Mouse (Mus musculus) stomach, embryonic 16.5 days (tissue): Measurements from ENCODE around the gene Boll. TPM values are rescaled to one million over a fixed set of nuclear protein-coding genes. Genes with fewer than 3 reads are reported as not detected.

Source experiments
- ATAC-seq: fragments of 200-750 bp; cut with Nextera tagmentation; 2 replicates; pipeline ENCODE4 v1.8.0; 2017; ENCODE audit warnings: moderate number of reproducible peaks, moderate TSS enrichment; ENCODE audit not compliant: insufficient read depth, low FRiP score
- H3K27ac ChIP-seq: fragments of 300-500 bp; sonication (generic); 2 replicates; pipeline ENCODE4 v1.5.1; 2014; ENCODE audit warnings: low read length
- H3K27me3 ChIP-seq: fragments of 300-500 bp; sonication (generic); 2 replicates; pipeline ENCODE4 v1.6.1; 2014; ENCODE audit warnings: low read length, control low read depth, mixed read lengths; ENCODE audit not compliant: control insufficient read depth, insufficient read depth
- H3K36me3 ChIP-seq: fragments of 300-500 bp; sonication (generic); 2 replicates; pipeline ENCODE4 v1.6.1; 2014; ENCODE audit warnings: low read length; ENCODE audit not compliant: control insufficient read depth, insufficient read depth
- H3K4me1 ChIP-seq: fragments of 300-500 bp; sonication (generic); 2 replicates; pipeline ENCODE4 v1.6.1; 2014; ENCODE audit warnings: low read length, control low read depth, mixed read lengths; ENCODE audit not compliant: control insufficient read depth, insufficient read depth
- H3K4me2 ChIP-seq: fragments of 300-500 bp; sonication (generic); 2 replicates; pipeline ENCODE4 v1.6.1; 2014; ENCODE audit warnings: low read depth, low read length, mixed read lengths
- H3K4me3 ChIP-seq: fragments of 300-500 bp; sonication (generic); replicated peaks from 2 replicates; pipeline ENCODE4 v1.5.1; 2014; ENCODE audit warnings: mild to moderate bottlenecking, low read length
- H3K9ac ChIP-seq: fragments of 300-500 bp; sonication (generic); 2 replicates; pipeline ENCODE4 v1.6.1; 2014; ENCODE audit warnings: low read length
- H3K9me3 ChIP-seq: fragments of 300-500 bp; sonication (generic); replicated peaks from 2 replicates; pipeline ENCODE4 v1.6.1; 2016; ENCODE audit warnings: low read length, control low read depth; ENCODE audit not compliant: control insufficient read depth
- WGBS: fragments of 180-500 bp; shearing (Covaris S2); extraction: QIAGEN DNeasy Blood & Tissue Kit; methylation state at CpG from one replicate; pipeline ENCODE4 v1.1.7; 2014; 5-methylcytosine and 5-hydroxymethylcytosine counted together
- polyA plus RNA-seq: library from polyadenylated mRNA; unstranded; fragments of >200 nt; fragmentation: Nextera tagmentation; extraction: Ambion mirVana; gene quantifications from 2 replicates; pipeline ENCODE4 v1.2.1, GENCODE M21; 2015

Boll gene
- polyA plus RNA-seq, 1 experiment from 2014 or later, result 0.43 TPM

DNA sequence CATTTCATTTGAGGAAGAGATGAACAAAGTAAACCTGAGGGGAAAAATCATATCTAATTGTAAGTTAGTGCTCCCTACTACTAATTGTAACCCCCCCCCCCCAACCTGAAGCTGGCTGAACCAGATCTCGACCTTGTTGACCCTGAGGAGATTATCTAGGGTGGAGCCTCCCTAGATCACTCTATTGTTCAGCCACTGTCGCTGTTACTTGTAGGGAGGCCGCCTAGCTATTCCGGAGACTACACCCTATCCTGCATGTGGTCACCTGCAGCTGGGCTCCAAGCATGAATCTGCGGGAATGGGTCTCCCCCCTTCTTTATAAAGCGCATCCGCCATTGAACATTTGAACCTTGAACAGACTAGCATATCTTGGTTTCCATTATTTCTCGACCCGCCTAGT is 84.2 kb downstream of the Boll start:
- H3K27me3 ChIP-seq, result no peaks in the 10 kb centered on the region
- no peak for ATAC-seq
- H3K4me1 ChIP-seq, result no peaks in the 10 kb centered on the region
- no peaks in the 10 kb centered on the region for H3K9me3 ChIP-seq
- no peak overlapping the region for H3K9ac ChIP-seq
- H3K4me3 ChIP-seq, result no peak overlapping the region
- 70% methylated on average over 9 of the region's 9 CpGs for WGBS
- no peak overlapping the region for H3K4me2 ChIP-seq
- no peaks in the 10 kb centered on the region for H3K36me3 ChIP-seq
- no peak overlapping the region for H3K27ac ChIP-seq

DNA sequence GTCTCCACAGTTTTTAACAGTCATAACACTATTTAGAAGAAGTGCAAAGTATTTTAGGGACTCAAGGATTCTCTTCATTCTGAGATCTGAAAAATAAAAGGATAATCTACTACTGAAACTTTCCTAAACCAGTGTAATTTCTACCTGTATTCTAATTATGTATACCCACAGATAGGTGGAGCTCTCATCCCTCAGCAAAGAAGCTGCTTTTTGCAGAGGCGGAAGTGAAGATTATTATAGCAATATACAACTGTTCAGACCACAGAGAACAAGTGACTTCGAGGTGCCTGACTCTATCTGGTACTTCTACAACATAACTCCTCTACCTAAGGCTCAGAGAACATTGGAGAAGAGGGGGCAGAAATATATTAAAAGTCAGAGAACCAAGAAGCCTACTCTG is 97.8 kb downstream of the Boll start:
- H3K9me3 ChIP-seq, result no peaks in the 10 kb centered on the region
- no peak overlapping the region for H3K4me3 ChIP-seq
- no peak overlapping the region for H3K4me2 ChIP-seq
- whole genome bisulfite sequencing, result 67% methylated on average over 2 of the region's 2 CpGs
- no peak overlapping the region for H3K27ac ChIP-seq
- no peak for ATAC-seq
- no peaks in the 10 kb centered on the region for H3K4me1 ChIP-seq
- no peaks in the 10 kb centered on the region for H3K27me3 ChIP-seq
- H3K9ac ChIP-seq, result no peak overlapping the region
- no peaks in the 10 kb centered on the region for H3K36me3 ChIP-seq

DNA sequence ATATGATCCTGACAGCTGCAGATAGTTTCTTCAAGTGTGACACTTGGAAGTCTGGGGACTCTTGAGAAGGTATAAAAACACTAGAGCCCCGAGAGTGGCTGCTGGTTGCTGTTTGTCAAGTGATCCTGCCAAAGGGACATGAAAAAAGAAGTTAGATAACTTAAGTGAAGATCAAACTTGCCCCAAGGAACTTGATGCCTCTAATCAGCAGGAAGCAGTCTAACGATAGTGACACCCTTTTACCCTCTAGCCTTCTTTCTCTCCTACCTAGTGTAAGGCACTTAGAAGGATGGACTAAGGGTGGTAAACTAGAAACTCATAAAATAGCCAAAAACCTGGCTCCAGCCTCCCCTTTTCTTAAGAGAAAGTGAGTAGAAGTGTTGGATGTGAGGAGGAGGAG is 98.9 kb downstream of the Boll start:
- Histone ChIP-seq H3K4me1 (no peaks in the 10 kb centered on the region), H3K9ac (no peak overlapping the region), H3K9me3 (no peaks in the 10 kb centered on the region), H3K4me3 (no peak overlapping the region), H3K4me2 (no peak overlapping the region), H3K36me3 (no peaks in the 10 kb centered on the region), H3K27ac (no peak overlapping the region), H3K27me3 (no peaks in the 10 kb centered on the region)
- ATAC-seq, result no peak
- 32% methylated on average over 2 of the region's 2 CpGs for WGBS

DNA sequence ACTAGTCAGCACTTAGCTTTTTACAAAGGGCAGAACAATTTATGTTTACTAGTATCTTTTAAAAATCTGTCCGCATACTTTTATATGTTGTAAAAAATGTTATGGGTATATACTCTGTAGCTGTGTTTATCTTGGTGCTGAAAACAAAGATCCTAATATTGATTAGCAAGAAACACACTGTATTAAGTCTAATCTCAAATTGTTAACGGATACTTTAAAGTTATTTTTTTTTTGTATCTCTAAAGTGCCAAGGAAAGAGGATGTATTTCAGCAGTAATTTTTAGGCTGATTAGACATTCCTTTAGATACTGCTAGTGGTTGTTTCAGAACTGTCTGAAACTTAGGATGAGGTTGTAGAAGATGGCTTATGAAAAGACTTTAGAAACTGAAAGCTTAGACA is 116.9 kb downstream of the Boll start:
- H3K36me3 ChIP-seq, result no peaks in the 10 kb centered on the region; the same call in 1 of the 2 replicates

DNA sequence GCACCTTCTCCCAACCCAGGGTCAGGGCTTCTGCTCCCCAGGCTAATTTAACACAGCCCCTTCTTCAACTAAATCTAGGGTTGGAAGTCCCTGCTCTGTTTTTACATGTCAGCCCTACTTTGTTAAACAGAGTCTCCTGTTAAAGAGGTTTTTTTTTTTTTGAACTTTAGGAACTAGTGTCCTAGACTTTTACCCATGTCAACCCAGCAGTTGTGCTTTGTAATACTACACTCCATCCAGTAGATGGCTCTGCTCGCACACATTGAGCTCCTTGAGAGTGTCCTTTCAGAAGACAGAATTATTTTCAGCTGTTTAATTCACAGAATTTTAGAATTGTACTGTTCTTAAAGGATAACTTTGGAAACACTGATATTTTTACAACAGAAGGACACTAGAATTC is 124.0 kb downstream of the Boll start:
- no peak overlapping the region for H3K9ac ChIP-seq
- peak overlapping the region; percentile 98 for H3K4me2 ChIP-seq
- 0% methylated on average over 1 of the region's 1 CpGs for WGBS
- no peak overlapping the region for H3K27ac ChIP-seq
- H3K27me3 ChIP-seq, result no peaks in the 10 kb centered on the region
- no peak for ATAC-seq
- peaks cover 21% of the 10 kb centered on the region for H3K4me1 ChIP-seq
- peak overlapping the region; percentile 68 for H3K4me3 ChIP-seq
- H3K9me3 ChIP-seq, result no peaks in the 10 kb centered on the region
- no peaks in the 10 kb centered on the region; the same call in 1 of the 2 replicates for H3K36me3 ChIP-seq

More for the DNA sequence above, 116.9 kb downstream of the Boll start:
- Histone ChIP-seq H3K4me2 (no peak overlapping the region), H3K4me3 (no peak overlapping the region), H3K9ac (no peak overlapping the region), H3K27me3 (no peaks in the 10 kb centered on the region), H3K27ac (no peak overlapping the region), H3K4me1 (peaks cover 3% of the 10 kb centered on the region; the same call in 1 of the 2 replicates), H3K9me3 (no peaks in the 10 kb centered on the region)
- 78% methylated on average over 2 of the region's 2 CpGs for WGBS
- ATAC-seq, result no peak

DNA sequence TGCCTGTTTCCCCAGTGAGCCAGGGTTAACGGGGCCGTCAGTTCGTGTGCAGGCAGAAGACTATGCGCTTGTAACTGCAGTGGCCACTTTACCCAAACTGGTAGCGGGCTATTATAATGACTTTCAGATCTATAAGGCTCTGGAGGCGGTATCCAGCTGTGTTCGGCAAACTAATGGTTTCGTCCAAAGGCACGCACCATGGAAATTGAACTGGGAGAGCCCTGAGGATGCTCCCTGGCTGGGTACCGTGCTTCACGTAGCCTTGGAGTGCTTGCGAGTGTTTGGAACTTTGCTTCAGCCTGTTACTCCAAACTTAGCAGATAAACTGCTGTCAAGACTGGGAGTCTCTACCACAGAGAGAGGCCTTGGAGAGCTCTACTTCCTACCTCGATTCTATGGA is 124.8 kb downstream of the Boll start:
- Histone ChIP-seq H3K4me2 (peak overlapping the region; percentile 98), H3K9me3 (no peaks in the 10 kb centered on the region), H3K27me3 (no peaks in the 10 kb centered on the region), H3K27ac (no peak overlapping the region), H3K9ac (peak overlapping the region; percentile 78), H3K36me3 (no peaks in the 10 kb centered on the region), H3K4me1 (peaks cover 21% of the 10 kb centered on the region), H3K4me3 (peak overlapping the region; percentile 68)
- 33% methylated on average over 13 of the region's 13 CpGs for WGBS
- ATAC-seq, result no peak

DNA sequence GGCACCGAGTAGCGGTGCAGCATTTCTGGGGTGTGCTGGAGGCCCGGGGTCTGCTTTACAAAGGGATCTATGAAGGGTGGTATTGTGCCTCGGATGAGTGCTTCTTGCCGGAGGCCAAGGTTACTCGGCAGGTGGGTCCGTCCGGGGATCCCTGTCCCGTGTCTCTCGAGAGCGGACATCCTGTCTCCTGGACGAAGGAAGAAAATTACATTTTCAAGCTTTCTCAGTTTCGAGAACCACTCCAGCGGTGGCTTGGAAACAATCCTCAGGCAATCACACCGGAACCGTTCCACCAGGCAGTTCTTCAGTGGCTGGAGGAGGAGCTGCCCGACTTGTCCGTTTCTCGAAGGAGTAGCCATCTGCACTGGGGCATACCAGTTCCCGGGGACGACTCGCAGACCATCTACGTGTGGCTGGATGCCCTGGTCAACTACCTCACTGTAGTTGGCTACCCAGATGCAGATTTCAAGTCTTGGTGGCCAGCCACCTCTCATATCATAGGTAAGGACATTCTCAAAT is 125.6 kb downstream of the Boll start:
- Histone ChIP-seq H3K4me1 (peaks cover 21% of the 10 kb centered on the region), H3K27ac (0 out of 2 replicates have a peak overlapping the region, but pooled peaks have one; percentile 77), H3K9me3 (no peaks in the 10 kb centered on the region), H3K9ac (peak overlapping the region; percentile 78), H3K4me2 (peak overlapping the region; percentile 98), H3K27me3 (no peaks in the 10 kb centered on the region), H3K4me3 (peak overlapping the region; percentile 68), H3K36me3 (no peaks in the 10 kb centered on the region)
- ATAC-seq, result no peak; the same call in 1 of the 2 replicates
- WGBS, result under 1% methylated on average over 23 of the region's 23 CpGs

DNA sequence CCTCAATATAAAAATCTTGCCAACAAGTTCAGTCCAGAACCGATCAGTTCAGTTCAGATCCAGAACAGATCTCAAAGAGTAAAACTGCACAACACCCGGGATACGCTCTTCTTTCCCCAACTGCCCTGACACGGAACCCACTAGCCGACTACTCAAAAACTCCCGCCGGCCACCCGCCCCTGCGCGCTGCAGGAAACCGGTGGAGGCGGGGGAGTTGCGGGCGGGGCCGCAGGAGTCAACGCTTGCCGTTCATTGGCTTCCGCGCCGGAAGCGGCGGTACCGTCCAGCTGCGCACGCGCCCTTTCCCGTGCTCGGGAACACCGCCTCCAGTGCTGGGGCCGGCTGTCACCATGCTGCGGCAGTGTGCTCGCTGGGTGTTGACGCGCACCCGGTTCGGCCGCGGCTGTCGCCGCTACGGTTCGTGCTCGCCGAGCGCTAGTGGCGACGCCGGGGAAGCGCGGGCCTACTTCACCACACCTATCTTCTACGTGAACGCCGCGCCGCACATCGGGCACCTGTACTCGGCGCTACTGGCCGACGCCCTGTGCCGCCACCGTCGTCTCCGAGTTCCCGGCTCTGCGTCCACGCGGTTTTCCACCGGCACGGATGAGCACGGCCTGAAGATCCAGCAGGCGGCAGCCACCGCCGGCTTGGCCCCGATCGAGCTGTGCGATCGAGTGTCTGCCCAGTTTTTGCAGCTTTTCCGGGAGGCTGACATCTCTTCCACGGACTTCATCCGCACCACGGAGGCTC is 126.2 kb downstream of the Boll start, which contains the start of gene Mars2:
Mars2 (plus strand) TSS at position 288 of the 753 bp plus-strand sequence.
- peaks cover 21% of the 10 kb centered on the region for H3K4me1 ChIP-seq
- under 1% methylated on average over 82 of the region's 82 CpGs for WGBS
- peak; percentile 99 for ATAC-seq
- H3K9ac ChIP-seq, result peak within 1 kb of the TSS; percentile 78
- H3K36me3 ChIP-seq, result no peaks in the 10 kb centered on the region
- H3K27me3 ChIP-seq, result no peaks in the 10 kb centered on the region
- peak within 1 kb of the TSS; percentile 68 for H3K4me3 ChIP-seq
- H3K27ac ChIP-seq, result peak within 1 kb of the TSS; percentile 77
- H3K9me3 ChIP-seq, result no peaks in the 10 kb centered on the region
- H3K4me2 ChIP-seq, result peak within 1 kb of the TSS; percentile 98

DNA sequence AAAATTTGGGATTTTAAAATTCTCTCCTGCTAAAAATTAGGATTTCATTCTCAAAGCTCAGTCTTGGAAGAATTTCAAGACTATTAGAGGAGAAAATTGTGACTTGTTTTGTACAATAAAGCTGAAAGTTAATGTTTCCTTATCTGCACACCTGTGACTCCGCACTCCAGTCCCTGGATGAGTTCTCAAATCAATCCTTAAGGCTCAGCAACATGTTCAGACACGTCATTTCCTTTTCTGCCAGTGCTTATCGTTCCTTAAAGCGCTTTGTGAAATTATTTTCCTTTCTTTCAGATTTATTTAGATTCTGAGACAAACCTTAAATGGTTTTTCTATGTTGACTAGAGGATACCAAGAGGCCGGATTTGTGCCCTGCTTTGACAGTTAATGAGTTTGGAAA is 126.8 kb downstream of the Boll start:
- H3K4me1 ChIP-seq, result peaks cover 18% of the 10 kb centered on the region
- ATAC-seq, result no peak
- peak overlapping the region; percentile 68 for H3K4me3 ChIP-seq
- 0 out of 2 replicates have a peak overlapping the region, but pooled peaks have one; percentile 42 for H3K27ac ChIP-seq
- peak overlapping the region; percentile 67 for H3K9ac ChIP-seq
- no peaks in the 10 kb centered on the region for H3K27me3 ChIP-seq
- no peaks in the 10 kb centered on the region for H3K36me3 ChIP-seq
- WGBS, result 24% methylated on average over 5 of the region's 5 CpGs
- H3K9me3 ChIP-seq, result no peaks in the 10 kb centered on the region
- H3K4me2 ChIP-seq, result peak overlapping the region; percentile 98
